Mouse (Mus musculus) Patski (cell line): ENCODE results near the gene Kansl1l. TPM values are rescaled to one million over a fixed set of nuclear protein-coding genes. Genes with fewer than 3 reads are reported as not detected.

Experiments
- ATAC-seq: fragments of 100-300 bp; one replicate; pipeline ENCODE4 v1.8.0; 2021
- CTCF ChIA-PET: fragments of 350-600 bp; sonication (Branson Sonifier 250); formaldehyde crosslinking; loops from one replicate; lab custom pipeline; 2022; ENCODE audit warnings: inconsistent platforms; lab: Charles Lee
- POLR2A ChIA-PET: fragments of 350-600 bp; sonication (Branson Sonifier 250); formaldehyde crosslinking; loops from one replicate; lab custom pipeline; 2022; ENCODE audit warnings: antibody characterized with exemption, inconsistent platforms; lab: Charles Lee
- DNase-seq: peaks from one replicate; pipeline ENCODE4 v3.0.0-alpha.2; 2011; ENCODE audit warnings: low read depth, low spot score
- H3K27me3 ChIP-seq: fragments of 371-371 bp; one replicate; pipeline ENCODE4 v1.5.1; 2021
- CTCF ChIP-seq: fragments of 100-300 bp; IDR thresholded peaks from one replicate; pipeline ENCODE4 v1.5.1; 2021
- in situ Hi-C: fragments of 300-500 bp; cut with MboI; formaldehyde crosslinking; loops from 3 replicates; pipeline ENCODE4 v1.11.1; 2018; ENCODE audit warnings: low pct_unique_long_range_greater_than_20kb, mixed read lengths
- polyA plus RNA-seq: library from polyadenylated mRNA; unstranded; gene quantifications from one replicate; pipeline ENCODE4 v1.2.3, GENCODE M21; 2021

The Kansl1l gene
- polyA plus RNA-seq, 1 experiment from 2014 or later, result 44.2 TPM

- POLR2A ChIA-PET, result no interaction called here
- ATAC-seq, result no peak
- DNase-seq, result no peak
- in situ Hi-C loops, result no loop called here
- CTCF ChIA-PET, result no interaction called here
- no peaks in the 10 kb centered on the region for H3K27me3 ChIP-seq
- no peak for TF ChIP-seq CTCF
Observed at GRCm38 (mm10) chr1:66792838-66793466, 24.4 kb downstream of the Kansl1l start.

GRCm38 (mm10) chr1:66782296-66782695 is 35.1 kb downstream of the Kansl1l start:
- in situ Hi-C loops, result no loop called here
- H3K27me3 ChIP-seq, result no peaks in the 10 kb centered on the region
- CTCF ChIA-PET, result interaction anchor here (1.5 kb wide), 1 partner anchor 11 kb away, joined by 3 read pairs; no protein-coding TSS in a partner anchor
- no peak for TF ChIP-seq CTCF
- POLR2A ChIA-PET, result no interaction called here
- no peak for DNase-seq
- ATAC-seq, result no peak

DNA sequence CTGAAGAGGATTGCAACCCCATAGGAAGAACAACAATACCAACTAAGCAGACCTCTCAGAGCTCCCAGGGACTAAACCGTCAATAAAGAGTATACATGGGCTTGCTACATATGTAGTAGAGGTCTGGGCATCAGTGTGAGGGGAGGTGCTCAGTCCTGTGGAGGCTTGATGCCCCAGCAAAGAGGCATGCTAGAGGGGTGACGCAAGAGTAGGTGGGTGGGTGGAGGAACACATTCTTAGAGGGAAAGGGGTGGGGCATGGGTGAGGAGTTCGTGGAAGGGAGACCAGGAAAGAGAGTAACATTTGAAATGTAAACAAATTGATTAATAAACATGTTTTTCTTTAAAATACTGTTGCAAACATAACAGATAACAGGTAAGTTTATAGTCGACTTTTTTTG is 36.3 kb downstream of the Kansl1l start:
- ATAC-seq, result no peak
- ChIA-PET POLR2A (no interaction called here), CTCF (no interaction called here)
- in situ Hi-C loops, result no loop called here
- DNase-seq, result no peak
- no peaks in the 10 kb centered on the region for H3K27me3 ChIP-seq
- TF ChIP-seq CTCF, result no peak

DNA sequence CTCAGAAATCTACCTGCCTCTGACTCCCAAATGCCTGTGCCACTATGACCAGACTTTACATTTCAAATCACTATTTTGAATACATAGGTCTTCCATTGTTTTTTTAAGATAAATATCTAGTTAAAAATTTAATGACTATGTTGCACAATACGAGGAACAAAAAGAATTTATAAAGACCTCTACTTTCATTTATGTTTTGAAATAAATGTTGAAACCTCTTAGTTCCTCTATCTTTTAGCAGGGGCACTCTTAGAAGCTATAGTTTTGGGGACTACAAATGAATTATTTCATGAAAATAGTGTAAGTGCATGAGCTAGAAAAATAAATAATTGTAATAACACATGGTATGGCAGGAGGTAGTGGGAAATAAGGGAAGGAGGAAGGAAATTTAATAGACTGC is 38.6 kb downstream of the Kansl1l start:
- ATAC-seq (no peak), DNase-seq (no peak)
- POLR2A ChIA-PET, result no interaction called here
- no peaks in the 10 kb centered on the region for H3K27me3 ChIP-seq
- in situ Hi-C loops, result no loop called here
- CTCF ChIA-PET, result interaction anchor here (1.9 kb wide), 1 partner anchor 18 kb away, joined by 4 read pairs; no protein-coding TSS in a partner anchor
- TF ChIP-seq CTCF, result no peak

GRCm38 (mm10) chr1:66777878-66778277 is 39.5 kb downstream of the Kansl1l start:
- CTCF ChIA-PET, result interaction anchor here (0.8 to 1.3 kb wide), 3 partner anchors 8 to 61 kb away, joined by 3 to 5 read pairs (median 4); no protein-coding TSS in a partner anchor
- DNase-seq, result no peak
- POLR2A ChIA-PET, result no interaction called here
- no peak for TF ChIP-seq CTCF
- no peak for ATAC-seq
- in situ Hi-C loops, result no loop called here
- H3K27me3 ChIP-seq, result no peaks in the 10 kb centered on the region

GRCm38 (mm10) chr1:66768764-66769163 is 48.6 kb downstream of the Kansl1l start:
- TF ChIP-seq CTCF, result no peak
- no peaks in the 10 kb centered on the region for H3K27me3 ChIP-seq
- DNase-seq (no peak), ATAC-seq (no peak)
- in situ Hi-C loops, result no loop called here
- POLR2A ChIA-PET, result no interaction called here
- CTCF ChIA-PET, result no interaction called here

- DNase-seq, result no peak
- ATAC-seq, result no peak
- TF ChIP-seq CTCF, result no peak
- POLR2A ChIA-PET, result no interaction called here
- CTCF ChIA-PET, result no interaction called here
- H3K27me3 ChIP-seq, result no peaks in the 10 kb centered on the region
- in situ Hi-C loops, result no loop called here
Observed at GRCm38 (mm10) chr1:66730581-66730980, 86.8 kb downstream of the Kansl1l start.

- no peak for TF ChIP-seq CTCF
- no peak for ATAC-seq
- ChIA-PET POLR2A (no interaction called here), CTCF (interaction anchor here (1.1 to 3.2 kb wide), 2 partner anchors 10 to 460 kb away, joined by 3 to 9 read pairs; no protein-coding TSS in a partner anchor)
- no peaks in the 10 kb centered on the region for H3K27me3 ChIP-seq
- in situ Hi-C loops, result no loop called here
- DNase-seq, result no peak
Observed at GRCm38 (mm10) chr1:66712859-66713258, 104.5 kb downstream of the Kansl1l start.

DNA sequence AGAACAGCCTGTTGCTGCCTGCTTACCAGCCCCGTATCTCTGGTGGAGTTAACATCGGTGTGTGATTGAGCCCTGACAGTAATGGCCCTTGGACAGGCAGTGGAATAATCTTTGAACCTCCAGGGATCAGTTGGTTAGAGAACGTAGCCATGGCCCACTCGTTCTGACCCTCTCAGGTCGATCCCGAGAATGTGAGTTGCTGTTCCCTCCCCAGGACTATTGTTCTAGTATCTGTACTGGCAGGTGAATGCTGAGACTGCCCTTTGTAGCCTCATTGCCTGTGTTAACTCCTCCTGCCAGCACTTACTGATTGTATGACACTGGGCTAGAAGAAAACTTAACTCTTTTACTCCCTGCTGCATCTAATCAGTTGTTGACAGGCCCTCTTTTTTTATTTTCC is 112.8 kb downstream of the Kansl1l start:
- H3K27me3 ChIP-seq, result no peaks in the 10 kb centered on the region
- POLR2A ChIA-PET, result no interaction called here
- no peak for ATAC-seq
- no peak for DNase-seq
- in situ Hi-C loops, result loop anchor here (10.0 kb wide), 1 partner anchor 130 kb away; no protein-coding TSS in a partner anchor
- TF ChIP-seq CTCF, result no peak
- CTCF ChIA-PET, result no interaction called here

DNA sequence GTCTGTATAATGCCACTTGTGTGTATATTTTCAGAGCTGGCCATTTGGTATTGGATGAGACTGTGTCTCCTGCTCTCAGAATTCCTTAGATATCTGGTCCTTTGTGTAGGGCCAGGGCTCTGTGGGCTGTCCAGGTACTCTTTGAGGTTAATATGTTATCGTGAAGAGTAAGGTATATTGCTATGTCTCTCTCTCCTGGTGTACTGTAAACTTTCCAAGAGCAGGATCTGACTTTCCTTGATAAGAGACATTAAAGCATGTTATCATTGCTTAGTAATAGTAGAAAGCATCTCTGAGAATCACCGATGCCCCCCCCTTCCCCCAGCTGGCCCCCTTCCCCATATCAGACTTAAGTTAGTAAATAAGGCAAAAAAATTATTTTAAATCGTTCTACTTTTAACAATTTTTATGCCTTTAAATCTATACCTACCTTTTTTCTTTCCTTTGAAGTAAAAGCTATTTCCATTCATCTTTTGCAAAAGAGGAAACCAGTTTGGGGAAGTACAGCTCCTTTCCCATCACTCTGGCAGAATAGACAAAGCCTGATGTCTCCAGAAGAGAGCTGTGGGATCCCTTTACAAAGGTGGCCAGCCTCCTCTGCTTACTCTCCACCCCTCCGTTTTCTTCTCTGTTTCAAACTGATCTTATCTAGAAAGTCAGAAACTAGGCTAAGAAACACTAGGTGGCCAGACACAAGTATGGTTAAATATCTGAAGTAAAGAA is 114.6 kb downstream of the Kansl1l start:
- TF ChIP-seq CTCF, result no peak
- DNase-seq, result no peak
- CTCF ChIA-PET, result no interaction called here
- POLR2A ChIA-PET, result no interaction called here
- peaks cover 11% of the 10 kb centered on the region for H3K27me3 ChIP-seq
- in situ Hi-C loops, result loop anchor here (10.0 kb wide), 1 partner anchor 132 kb away; no protein-coding TSS in a partner anchor
- no peak for ATAC-seq

GRCm38 (mm10) chr1:66701576-66701940 is 115.8 kb downstream of the Kansl1l start:
- POLR2A ChIA-PET, result no interaction called here
- CTCF ChIA-PET, result no interaction called here
- in situ Hi-C loops, result loop anchor here (10.0 kb wide), 1 partner anchor 133 kb away; no protein-coding TSS in a partner anchor
- ATAC-seq, result no peak
- DNase-seq, result no peak
- no peak for TF ChIP-seq CTCF
- peaks cover 20% of the 10 kb centered on the region for H3K27me3 ChIP-seq
